Comparison of ENCODE assay signal across 9 mouse cellular contexts in genomic region chr3:65904711-65905110, GRCm38 (mm10). TPM values are rescaled to one million over a fixed set of nuclear protein-coding genes. Genes with fewer than 3 reads are reported as not detected.
DNase-seq lines count a peak whose midpoint lies in the region; ATAC-seq and TF ChIP-seq lines count a peak whose summit lies in the region.
"Had no signal": no experiment of that assay in that cellular context is flagged by ENCODE, and none has a peak within 500 bp of the region (broad histone marks: within the 10 kb centered on the region; RNA-seq: fewer than 3 reads in every experiment).

No protein-coding gene starts in this region.

- H3K9me3 ChIP-seq in kidney, embryonic 15.5 days (replicated peaks) = no peaks in the 10 kb centered on the region
- H3K9me3 ChIP-seq in embryonic facial prominence, embryonic 10.5 days = no peaks in the 10 kb centered on the region
- no peaks in the 10 kb centered on the region for H3K9me3 ChIP-seq in heart, postnatal 0 days (replicated peaks; ENCODE audit: control insufficient read depth, low read length)
- no peaks in the 10 kb centered on the region for H3K9me3 ChIP-seq in forebrain, embryonic 10.5 days

- no peaks in the 10 kb centered on the region for H3K27me3 ChIP-seq in kidney, embryonic 15.5 days
- H3K27me3 ChIP-seq in embryonic facial prominence, embryonic 10.5 days (replicated peaks; ENCODE audit: low read depth, poor library complexity, severe bottlenecking) = no peaks in the 10 kb centered on the region
- H3K27me3 ChIP-seq in heart, postnatal 0 days (ENCODE audit: control insufficient read depth, insufficient read depth, low read length) = no peaks in the 10 kb centered on the region
- H3K27me3 ChIP-seq in forebrain, embryonic 10.5 days (ENCODE audit: poor library complexity, severe bottlenecking) = no peaks in the 10 kb centered on the region

- 18% methylated on average over 6 of the region's 6 CpGs for WGBS in kidney, embryonic 15.5 days
- WGBS in embryonic facial prominence, embryonic 10.5 days = 15% methylated on average over 6 of the region's 6 CpGs
- 13% methylated on average over 6 of the region's 6 CpGs for WGBS in heart, postnatal 0 days
- 19% methylated on average over 6 of the region's 6 CpGs for WGBS in forebrain, embryonic 10.5 days

- TF ChIP-seq CTCF in heart, postnatal 0 days (IDR thresholded peaks at IDR 0.05; ENCODE audit: low read depth) = no peak

- 0 out of 2 replicates have a peak, but pooled peaks have one; percentile 29 for ATAC-seq in kidney, embryonic 15.5 days (replicated peaks; ENCODE audit: low FRiP score)
- peak; percentile 87 for ATAC-seq in heart, postnatal 0 days (ENCODE audit: insufficient read depth, low read depth)

- H3K27ac ChIP-seq in kidney, embryonic 15.5 days = 0 out of 2 replicates have a peak overlapping the region, but pooled peaks have one; percentile 3
- peak overlapping the region; percentile 54 for H3K27ac ChIP-seq in embryonic facial prominence, embryonic 10.5 days (replicated peaks)
- H3K27ac ChIP-seq in heart, postnatal 0 days (ENCODE audit: low read depth) = peak overlapping the region; percentile 66
- no peak overlapping the region for H3K27ac ChIP-seq in forebrain, embryonic 10.5 days

- no peak for DNase-seq in kidney, postnatal 25 days
- peak; percentile 38 for DNase-seq in MEL-GATA-1-ER (ENCODE audit: extremely low read depth, low read depth)
- DNase-seq in embryonic facial prominence, embryonic 10.5 days (ENCODE audit: low spot score) = peak; percentile 24
- DNase-seq in heart, postnatal 0 days (ENCODE audit: low spot score) = peak; percentile 78
- no peak for DNase-seq in forebrain, embryonic 10.5 days (ENCODE audit: extremely low spot score, low spot score)
- no peak for DNase-seq in cerebellum, postnatal 14 days
- no peak for DNase-seq in thymus, postnatal 4 days
- DNase-seq: midbrain, embryonic 14.5 days had no signal

- H3K36me3 ChIP-seq in kidney, embryonic 15.5 days = no peaks in the 10 kb centered on the region
- H3K36me3 ChIP-seq in embryonic facial prominence, embryonic 10.5 days (replicated peaks) = no peaks in the 10 kb centered on the region
- no peaks in the 10 kb centered on the region for H3K36me3 ChIP-seq in heart, postnatal 0 days (replicated peaks; ENCODE audit: control insufficient read depth, insufficient read depth, low read length)
- no peaks in the 10 kb centered on the region for H3K36me3 ChIP-seq in forebrain, embryonic 10.5 days (replicated peaks)

- H3K4me2 ChIP-seq in kidney, embryonic 15.5 days = no peak overlapping the region
- no peak overlapping the region for H3K4me2 ChIP-seq in heart, postnatal 0 days (ENCODE audit: low read depth, low read length)

- H3K4me1 ChIP-seq in kidney, embryonic 15.5 days = peaks cover 17% of the 10 kb centered on the region
- H3K4me1 ChIP-seq in embryonic facial prominence, embryonic 10.5 days = peaks cover 27% of the 10 kb centered on the region
- H3K4me1 ChIP-seq in heart, postnatal 0 days (ENCODE audit: control insufficient read depth, insufficient read depth) = peaks cover 10% of the 10 kb centered on the region
- H3K4me1 ChIP-seq in forebrain, embryonic 10.5 days = peaks cover 18% of the 10 kb centered on the region

- no peak overlapping the region for H3K9ac ChIP-seq in kidney, embryonic 15.5 days
- H3K9ac ChIP-seq in heart, postnatal 0 days (replicated peaks; ENCODE audit: low read depth, low read length) = no peak overlapping the region

- TF ChIP-seq EP300 in heart, postnatal 0 days (IDR thresholded peaks at IDR 0.05; ENCODE audit: low read depth) = no peak

- H3K4me3 ChIP-seq in kidney, embryonic 15.5 days (replicated peaks) = no peak overlapping the region
- H3K4me3 ChIP-seq in embryonic facial prominence, embryonic 10.5 days = no peak overlapping the region
- no peak overlapping the region for H3K4me3 ChIP-seq in heart, postnatal 0 days (ENCODE audit: low read depth, low read length)
- H3K4me3 ChIP-seq in forebrain, embryonic 10.5 days = no peak overlapping the region

RNA-seq across cellular contexts. Expression of gene Ccnl1, which starts 53.3 kb away (rescaled TPM):
- 99.6 and 101 TPM in 2 replicates for polyA plus RNA-seq in kidney, embryonic 15.5 days (2015; fragmentation: Nextera tagmentation; extraction: Ambion mirVana)
- 102 and 104 TPM in 2 replicates for polyA plus RNA-seq in embryonic facial prominence, embryonic 10.5 days (2016; fragmentation: Nextera tagmentation; extraction: Ambion mirVana)
- 26.7 and 33.9 TPM in 2 replicates for total RNA-seq in heart, postnatal 0 days (2014; rRNA removed; ENCODE audit: low replicate concordance)
- polyA plus RNA-seq in heart, postnatal 0 days (2015; fragmentation: Nextera tagmentation; extraction: Ambion mirVana) = 38.0 and 38.5 TPM in 2 replicates
- 99.3 and 107 TPM in 2 replicates for polyA plus RNA-seq in forebrain, embryonic 10.5 days (2016; fragmentation: Nextera tagmentation; extraction: Ambion mirVana)

Comparison
In these comparisons a context has a peak if more than half of its experiments do, and no peak if none do; other contexts are left out.
1. DNase-seq: peak in MEL-GATA-1-ER (single experiment), embryonic facial prominence, embryonic 10.5 days (single experiment) and heart, postnatal 0 days (single experiment); none in kidney, postnatal 25 days (0 of 2), forebrain, embryonic 10.5 days (single experiment), cerebellum, postnatal 14 days (0 of 2) and thymus, postnatal 4 days (single experiment).